Mouse (Mus musculus) adrenal gland, postnatal 36 days (tissue): ENCODE data around the gene Cdr2. TPM values are rescaled to one million over a fixed set of nuclear protein-coding genes. Genes with fewer than 3 reads are reported as not detected.
A peak's percentile ranks its signal among the peaks of the same experiment; 100 is the strongest.
"Not testable (repeated sequence)": the region's sequence is repeated elsewhere in the genome, so short reads cannot be mapped to it uniquely, and the experiment has no call there.

Experiments used
- DNase-seq, 2 experiments: peaks; one replicate each; pipeline ENCODE4 v3.0.0; 2021; ENCODE audit warnings: mixed read lengths in 1 of 2
- long read RNA-seq, 2 experiments: library from polyadenylated mRNA; stranded (forward); transcript quantifications; one replicate each; pipeline ENCODE4 v2.0.0; 2021; ENCODE audit warnings: borderline sequencing depth in 2 of 2
- total RNA-seq, 2 experiments: library from RNA; stranded (reverse); gene quantifications; 2 replicates each; pipeline ENCODE4 v1.2.3; 2021

Gene Cdr2
- total RNA-seq, result 10 to 100 TPM in 1 of 2 experiments, 1 to 10 TPM in 1; 4.9 to 15.0 TPM
- long read RNA-seq, experiment 1, transcript Cdr2-201 (5 exons, 2,525 nt), result major isoform, 5 of 5 reads
- long read RNA-seq, experiment 1, partial matches to known transcripts, result 0 of 5 reads
- long read RNA-seq, experiment 1, other reads (novel, unspliced or antisense), result 0 of 5 reads
- long read RNA-seq, experiment 2, partial matches to known transcripts, result 0 of 3 reads
- long read RNA-seq, experiment 2, other reads (novel, unspliced or antisense), result 0 of 3 reads

DNA sequence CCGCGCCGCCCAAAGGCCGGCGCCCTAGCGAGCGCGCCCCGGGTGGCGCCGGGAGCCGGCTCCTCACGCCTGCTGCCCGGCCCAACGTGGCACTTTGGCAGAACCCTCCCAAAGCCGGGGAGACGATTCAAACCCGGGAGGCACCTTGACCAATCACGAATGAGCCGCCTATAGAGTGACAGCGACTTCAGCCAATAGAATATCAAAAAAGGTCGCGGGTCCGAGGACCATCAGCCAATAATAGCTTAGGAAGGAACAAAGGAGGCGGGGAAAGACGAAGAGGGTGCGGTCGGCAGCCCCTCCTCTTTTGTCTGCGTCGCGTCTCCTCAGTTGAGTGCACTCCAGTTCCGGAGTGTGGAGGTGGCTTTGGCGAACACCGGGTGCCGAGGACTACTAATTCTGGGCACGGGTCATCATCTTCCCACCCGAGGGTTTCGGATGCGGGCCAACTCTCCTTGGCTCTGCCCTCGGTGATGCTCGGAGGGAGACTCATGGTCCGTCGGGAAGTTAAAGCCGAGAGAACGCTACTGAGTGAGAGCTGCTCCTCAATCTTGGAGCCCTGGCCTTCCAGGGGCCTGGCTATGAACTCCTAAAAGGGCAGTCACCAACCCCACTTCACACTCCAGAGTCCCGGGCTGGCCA lies at the start of gene Cdr2, which contains the start of gene Mfsd13b:
Gene Cdr2 (minus strand): TSS at position 113 of the 642 bp plus-strand sequence.
Gene Mfsd13b (plus strand): TSS at position 310 of the 642 bp plus-strand sequence.
- DNase-seq, result peak; percentile 93 to 95

- DNase-seq, result not testable (repeated sequence)
These were observed 47.8 kb upstream of the Cdr2 start for GRCm38 (mm10) chr7:121029947-121030346.

DNA sequence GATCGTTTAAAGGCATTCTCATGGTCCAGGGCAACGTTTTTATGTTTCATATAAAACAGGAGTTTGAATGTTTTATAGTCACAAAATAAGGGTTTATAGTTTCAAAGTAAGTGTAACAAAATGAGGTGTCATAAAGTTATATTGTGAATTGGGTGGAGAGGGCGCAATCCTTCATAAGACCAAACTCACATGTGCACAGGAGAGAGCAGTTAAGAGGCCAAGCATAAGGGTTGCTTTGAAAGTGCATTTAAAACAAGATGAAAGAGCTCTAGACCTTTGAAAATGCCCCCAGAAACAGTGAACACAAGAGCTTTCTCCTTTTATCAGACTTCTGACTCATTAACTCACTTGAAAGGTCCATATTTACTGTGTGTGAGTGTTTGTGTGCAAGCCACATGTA lies 44.2 kb upstream of the Cdr2 start:
- no peak for DNase-seq

DNA sequence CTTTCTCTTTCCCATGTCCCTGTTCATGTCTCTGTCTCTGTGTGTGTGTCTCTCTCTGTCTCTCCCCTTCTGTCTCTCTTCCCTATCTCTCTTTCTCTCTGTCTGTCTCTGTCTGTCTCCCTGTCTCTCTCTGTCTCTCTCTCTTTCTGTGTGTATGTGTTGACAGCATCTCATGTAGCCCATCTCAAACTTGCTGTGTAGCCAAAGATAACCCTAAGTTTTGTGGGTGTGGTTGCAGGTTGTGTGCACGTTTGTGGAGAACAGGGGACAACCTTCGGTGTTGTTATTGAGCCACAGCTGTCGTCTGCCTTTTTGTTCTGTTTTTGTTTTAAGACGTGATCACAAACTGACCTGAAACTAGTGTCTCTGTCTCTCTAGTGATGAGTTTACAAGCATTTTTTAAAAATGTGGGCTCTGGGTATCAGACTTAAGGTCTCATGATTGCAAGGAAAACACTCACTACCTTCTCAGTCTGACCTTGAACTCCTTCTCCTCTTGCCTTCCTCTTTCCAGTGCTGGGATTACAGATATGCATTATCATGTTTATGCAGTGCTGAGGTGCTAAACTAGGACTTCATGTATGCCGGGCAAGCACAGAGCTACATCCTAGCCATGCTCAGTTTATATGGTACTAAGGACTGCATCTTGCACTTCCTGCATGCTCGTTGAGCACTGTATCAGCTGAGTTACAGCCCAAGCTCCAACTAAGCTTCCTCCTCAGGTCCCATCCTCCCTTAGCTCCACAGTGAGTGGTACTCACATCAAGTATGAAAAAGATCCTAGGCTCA lies 43.3 kb upstream of the Cdr2 start:
- no peak for DNase-seq

DNA sequence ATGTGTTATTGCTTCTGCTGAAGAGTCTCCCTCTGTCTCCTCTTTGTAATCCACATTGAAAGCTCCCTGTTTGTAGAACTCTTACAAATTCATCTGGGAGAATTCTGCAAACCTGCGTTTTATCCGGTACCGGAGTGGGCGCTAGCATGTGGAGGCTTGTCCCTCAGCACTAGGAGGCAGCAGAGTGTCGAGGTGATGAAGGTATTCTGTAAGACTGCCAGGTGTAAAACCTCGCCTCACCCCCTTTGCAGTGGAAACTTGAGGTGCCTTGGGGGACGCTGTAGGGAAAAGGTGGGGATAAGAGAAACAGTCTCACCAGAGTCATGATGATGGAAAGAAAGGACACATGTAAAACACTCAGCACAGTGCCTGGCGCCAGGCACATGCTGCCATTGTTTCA lies 38.2 kb upstream of the Cdr2 start:
- peak; percentile 14 to 48 for DNase-seq

DNA sequence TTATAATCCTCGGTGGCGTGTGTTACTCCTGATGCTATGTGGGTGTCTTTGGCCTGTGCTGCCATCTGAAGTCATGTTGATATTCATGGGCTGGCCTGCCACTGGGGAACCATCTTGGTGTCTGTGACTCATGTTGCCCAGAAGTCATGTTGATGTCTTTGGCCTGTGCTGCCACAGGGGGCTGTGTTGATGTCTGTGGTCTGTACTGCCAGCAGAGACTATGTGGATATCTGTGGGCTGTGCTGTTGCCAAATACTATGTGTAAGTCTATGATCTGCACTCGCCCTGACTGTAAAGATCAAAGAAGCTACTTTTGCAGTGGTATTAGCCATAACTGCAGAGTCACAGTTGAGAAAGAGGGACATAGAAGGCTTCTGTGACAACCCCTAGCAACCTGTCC lies 36.7 kb upstream of the Cdr2 start:
- DNase-seq, result no peak

DNA sequence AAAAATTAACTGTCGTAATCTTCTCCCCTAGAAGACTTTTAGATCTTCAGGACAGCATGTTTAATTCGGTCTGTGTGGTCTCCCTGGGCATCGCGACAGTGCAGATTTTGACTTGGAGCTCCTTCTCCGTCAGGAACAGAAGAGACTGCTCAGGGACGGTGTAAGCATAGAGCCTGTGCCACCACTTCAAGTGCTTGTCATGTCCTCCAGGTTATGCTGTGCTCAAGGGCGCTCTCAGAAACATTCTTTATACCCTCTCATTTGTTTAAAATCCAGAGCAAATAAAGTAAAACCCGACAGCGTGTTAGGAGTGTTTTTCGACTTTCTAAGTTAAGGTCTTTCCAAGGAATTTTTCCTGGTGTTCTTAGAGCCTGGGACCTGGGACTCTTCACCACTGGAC lies 32.4 kb upstream of the Cdr2 start:
- DNase-seq, result no peak

DNA sequence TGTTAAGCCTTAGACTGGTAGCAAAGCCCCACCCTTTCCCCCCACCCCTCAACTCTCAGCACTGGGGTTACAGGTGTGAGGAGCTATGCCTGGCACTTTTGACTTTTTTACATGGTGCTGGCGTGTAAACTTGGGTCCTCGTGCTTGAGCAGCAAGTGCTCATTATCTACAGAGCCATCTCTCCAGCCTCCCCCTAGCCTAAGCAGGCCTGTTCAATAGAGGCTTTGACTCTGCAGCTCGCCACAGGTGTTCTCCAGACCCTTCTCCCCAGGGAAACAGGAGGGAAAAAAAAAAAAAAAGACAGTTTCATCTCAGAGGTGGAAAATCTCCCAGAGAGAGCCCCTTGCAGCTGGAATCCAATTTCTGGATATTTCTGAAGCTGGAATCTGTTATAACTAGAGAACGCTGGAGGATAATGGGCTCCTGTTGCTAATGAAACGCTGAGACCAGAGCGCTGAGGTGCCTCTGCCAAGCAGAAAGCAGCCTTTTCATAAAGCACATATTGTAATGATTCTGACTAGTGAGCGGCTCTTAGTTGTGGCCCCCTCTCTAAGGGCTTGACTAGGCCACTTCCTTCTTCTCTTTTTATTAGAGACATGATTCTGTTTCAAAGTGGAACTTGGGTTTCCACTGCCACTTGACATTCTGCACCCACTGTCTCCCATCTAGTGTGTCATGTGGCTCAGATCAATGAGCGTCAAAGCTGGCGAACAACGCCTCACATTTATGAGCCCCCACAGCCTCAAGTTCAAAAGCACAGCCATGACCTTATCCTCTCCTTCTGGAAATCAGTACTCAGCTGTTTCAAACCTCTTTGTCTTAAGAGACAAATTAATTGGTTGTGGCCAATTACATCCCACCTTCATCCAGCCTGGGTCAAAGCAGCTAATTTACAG lies 29.9 kb upstream of the Cdr2 start:
- DNase-seq, result no peak

- peak in 1 of 2 experiments; percentile 3 for DNase-seq
These were observed 21.8 kb upstream of the Cdr2 start for GRCm38 (mm10) chr7:121003793-121004418.

GRCm38 (mm10) chr7:121002407-121002928 lies 20.4 kb upstream of the Cdr2 start:
- no peak for DNase-seq

- DNase-seq, result no peak
These were observed 19.8 kb upstream of the Cdr2 start for GRCm38 (mm10) chr7:121001879-121002278.

GRCm38 (mm10) chr7:121000065-121000822 lies 18.1 kb upstream of the Cdr2 start:
- DNase-seq, result no peak

GRCm38 (mm10) chr7:120999021-120999530 lies 17.0 kb upstream of the Cdr2 start:
- DNase-seq, result peak; percentile 8 to 15

- no peak for DNase-seq
These were observed 9.1 kb upstream of the Cdr2 start for GRCm38 (mm10) chr7:120991191-120991590.

DNA sequence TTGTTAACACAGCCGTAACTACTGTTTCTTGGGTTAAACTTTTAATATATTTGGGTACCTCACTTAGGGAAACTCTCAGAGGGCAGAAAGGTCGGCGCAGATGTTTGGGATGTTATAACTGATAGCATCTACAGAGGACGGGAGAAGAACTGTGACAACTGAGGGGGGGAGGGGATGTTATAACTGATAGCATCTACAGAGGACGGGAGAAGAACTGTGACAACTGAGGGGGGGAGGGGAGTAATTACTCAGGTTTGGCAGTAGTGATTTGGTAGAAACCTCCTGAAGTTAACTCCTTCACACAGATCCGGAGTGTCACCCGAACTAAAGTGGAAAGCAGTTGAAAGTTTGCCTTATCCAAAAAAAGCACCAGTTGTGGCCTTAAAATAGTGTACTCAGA lies 856 bp upstream of the Cdr2 start:
- peak; percentile 2 to 5 for DNase-seq

- peak; percentile 48 to 61 for DNase-seq
These were observed 884 bp downstream of the Cdr2 start for GRCm38 (mm10) chr7:120980931-120981924.

DNA sequence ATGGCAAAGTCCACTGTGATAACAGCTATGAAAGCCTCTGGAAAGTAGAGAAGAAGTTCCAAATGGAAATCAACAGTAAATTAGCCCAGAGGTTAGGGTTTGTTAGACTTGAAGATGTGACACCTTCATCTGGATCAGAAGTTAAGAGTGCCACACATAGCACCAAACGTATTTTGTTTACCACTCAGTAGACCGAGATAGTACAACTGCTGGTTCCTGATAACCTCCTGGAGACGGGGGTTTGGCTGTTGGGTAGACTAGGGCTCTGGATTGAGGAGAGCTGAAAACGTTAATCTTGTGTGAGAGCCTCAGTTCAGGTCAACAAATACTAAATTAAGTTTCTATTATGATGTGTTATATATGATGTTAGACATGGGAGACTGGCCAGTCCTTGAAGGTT lies 2.1 kb downstream of the Cdr2 start:
- DNase-seq, result no peak

DNA sequence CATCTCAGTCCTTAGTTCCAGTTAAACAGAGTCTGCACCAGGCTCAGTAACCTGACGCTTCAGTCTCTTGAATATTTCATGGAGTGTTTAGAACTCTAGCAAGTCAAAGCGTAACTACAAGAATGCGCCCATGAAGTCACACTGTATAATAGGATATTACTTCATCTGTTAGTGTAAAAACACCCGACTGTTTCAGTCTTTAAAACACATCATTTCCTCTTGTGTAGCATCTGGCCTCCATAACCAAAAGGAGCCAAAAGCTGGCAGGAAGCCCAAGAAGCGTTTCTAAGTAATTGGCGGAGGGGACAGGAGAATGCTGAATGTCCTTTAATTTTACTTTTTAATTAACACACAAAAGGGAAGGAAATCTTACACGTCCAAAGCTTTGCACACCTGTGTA lies 5.0 kb downstream of the Cdr2 start:
- peak in 1 of 2 experiments; percentile 15 for DNase-seq

- no peak for DNase-seq
These were observed 8.1 kb downstream of the Cdr2 start for GRCm38 (mm10) chr7:120974001-120974400.
